Comparison of ENCODE assay signal across 8 mouse cellular contexts in the genomic region with DNA sequence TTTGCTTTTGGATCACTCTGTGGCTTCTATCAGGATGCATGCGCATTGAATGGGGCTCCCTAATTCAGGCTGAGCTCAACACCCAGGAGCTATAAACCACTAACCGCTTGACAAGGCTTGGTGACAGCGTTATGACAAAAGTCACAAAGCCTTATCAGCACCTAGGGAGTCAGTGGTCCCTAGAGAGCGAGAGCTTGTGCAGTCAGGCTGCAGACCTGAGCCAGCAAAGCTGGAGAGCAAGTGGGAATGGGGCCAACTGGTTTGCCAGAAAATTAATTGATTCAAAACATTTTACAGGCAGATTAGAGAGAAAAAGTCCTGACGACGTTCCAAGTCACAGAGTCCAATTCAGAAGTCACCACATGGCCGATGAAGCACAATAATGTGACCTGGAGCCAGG. TPM values are rescaled to one million over a fixed set of nuclear protein-coding genes. Genes with fewer than 3 reads are reported as not detected.
DNase-seq lines count a peak whose midpoint lies in the region; ATAC-seq lines count a peak whose summit lies in the region.

No protein-coding gene starts in this region.

- DNase-seq in ovary, postnatal 14 days (ENCODE audit: low spot score), result peak; percentile 31
- DNase-seq in ovary, adult 18-20 months (ENCODE audit: low spot score), result no peak
- DNase-seq in cerebellum, adult 9-11 months, result peak; percentile 38
- peak; percentile 78 to 83 for DNase-seq in heart, postnatal 10 days
- peak; percentile 66 to 74 for DNase-seq in kidney, postnatal 36 days
- DNase-seq in spleen, adult 12 weeks (ENCODE audit: low spot score), result no peak
- DNase-seq in frontal cortex, postnatal 25 days (ENCODE audit: low spot score in 2 of 2), result no peak

- intact Hi-C loops in heart, postnatal 10 days (cut with DNase I), result no loop called here

- no peak for ATAC-seq in CD4-positive, CD25-positive, alpha-beta regulatory T cell, adult 4 months

RNA-seq across cellular contexts. Expression of a gene that starts 37.1 kb away (rescaled TPM):
- 10 to 100 TPM; 20.4 to 21.3 TPM for total RNA-seq in heart, postnatal 10 days (2021)
- 1 to 10 TPM; 2.5 to 3.4 TPM for polyA plus RNA-seq in CD4-positive, CD25-positive, alpha-beta regulatory T cell, adult 4 months (2017; shearing (Covaris generic))

Comparison
In these comparisons a context has a peak if more than half of its experiments do, and no peak if none do; other contexts are left out.
1. DNase-seq: peak in ovary, postnatal 14 days (single experiment), cerebellum, adult 9-11 months (single experiment), heart, postnatal 10 days (2 of 2) and kidney, postnatal 36 days (2 of 2); none in ovary, adult 18-20 months (single experiment), spleen, adult 12 weeks (single experiment) and frontal cortex, postnatal 25 days (0 of 2).